Mouse (Mus musculus): ENCODE data around the gene Smc3.

DNA sequence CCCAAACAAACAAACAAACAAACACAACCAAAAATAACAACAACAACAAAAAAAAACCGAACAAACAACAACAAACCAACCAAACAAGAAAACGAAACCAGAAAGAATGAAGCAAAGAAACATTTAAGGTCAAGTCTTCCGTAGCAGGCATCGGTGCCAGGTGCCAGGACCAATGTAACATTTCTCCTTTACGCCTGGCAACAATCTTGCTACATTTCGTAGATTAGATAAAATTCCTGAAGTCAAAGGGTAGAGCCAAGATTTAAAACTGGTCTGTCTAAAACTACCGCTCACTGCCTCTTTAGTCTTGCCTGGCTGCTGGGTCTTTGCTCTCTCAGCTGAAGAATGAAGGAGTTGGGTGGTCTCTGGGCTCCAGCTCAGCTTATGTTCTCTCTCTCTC lies 24.1 kb upstream of the Smc3 start:
- TF ChIP-seq POLR2A (IDR thresholded peaks at IDR 0.05; ENCODE audit: borderline replicate concordance, extremely low read depth, insufficient read depth, insufficient read length, poor library complexity, severe bottlenecking), result no peak
- no peak for TF ChIP-seq CTCF (IDR thresholded peaks at IDR 0.05; ENCODE audit: borderline replicate concordance, extremely low read depth, insufficient read depth, insufficient read length)
